Mouse (Mus musculus) heart, adult 8-10 months (tissue): ENCODE results near the gene Serpinb6c. TPM values are rescaled to one million over a fixed set of nuclear protein-coding genes. Genes with fewer than 3 reads are reported as not detected.

Source experiments
- total RNA-seq, 4 experiments: library from RNA; stranded (reverse); gene quantifications; 2 replicates each; pipeline ENCODE4 v1.2.4; 2022

Gene Serpinb6c
- total RNA-seq, 4 experiments from 2014 or later, result not detected

Other genes starting within 250 kb of the Serpinb6c start
- gene Serpinb6d, start 244.3 kb downstream of the Serpinb6c start, total RNA-seq, result not detected
- gene Serpinb6e, start 62.3 kb downstream of the Serpinb6c start, total RNA-seq, result not detected
- 10 to 100 TPM; 34.4 to 45.1 (median 42.8) TPM for gene Nqo2, start 59.0 kb upstream of the Serpinb6c start, total RNA-seq
- gene Ripk1, start 96.7 kb upstream of the Serpinb6c start, total RNA-seq, result 1 to 10 TPM; 5.5 to 7.9 (median 6.0) TPM
- 100 to 1,000 TPM; 121 to 132 (median 127) TPM for gene Serpinb6a, start 97.1 kb upstream of the Serpinb6c start, total RNA-seq
- 10 to 100 TPM; 39.1 to 47.7 (median 43.9) TPM for gene Bphl, start 131.9 kb upstream of the Serpinb6c start, total RNA-seq
- 10 to 100 TPM; 29.1 to 49.7 (median 41.1) TPM for gene Tubb2a, start 172.3 kb upstream of the Serpinb6c start, total RNA-seq
- gene Tubb2b, start 224.8 kb upstream of the Serpinb6c start, total RNA-seq, result 1 to 10 TPM; 2.3 to 5.9 (median 4.3) TPM